Mouse (Mus musculus) layer of hippocampus, adult 9-10 months (tissue): Measurements from ENCODE around the gene Oas1e.

ENCODE experiments used
- DNase-seq: peaks from one replicate; pipeline ENCODE4 v3.0.0; 2022; ENCODE audit warnings: low spot score

Gene Oas1e

DNA sequence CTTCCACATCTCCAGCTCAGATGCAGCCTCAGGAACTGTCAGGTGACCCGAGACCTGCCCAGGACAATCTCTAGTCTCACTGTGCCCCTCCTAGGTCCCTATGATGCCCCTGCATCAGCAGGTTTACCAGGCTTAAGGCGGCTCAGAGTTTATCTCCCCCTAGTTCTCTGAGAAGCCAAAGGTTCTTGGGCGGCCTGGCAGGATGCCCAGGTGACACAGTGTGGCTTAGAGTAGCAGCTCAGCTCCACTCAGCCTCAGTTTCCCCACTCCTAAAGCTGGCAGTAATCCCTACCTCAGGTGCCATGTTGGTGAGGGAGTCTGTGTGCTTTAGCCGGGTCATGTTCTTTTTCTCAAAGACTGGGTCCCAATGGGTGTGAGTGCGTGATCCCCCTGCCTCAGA lies 18.5 kb downstream of the Oas1e start:
- DNase-seq = no peak

DNA sequence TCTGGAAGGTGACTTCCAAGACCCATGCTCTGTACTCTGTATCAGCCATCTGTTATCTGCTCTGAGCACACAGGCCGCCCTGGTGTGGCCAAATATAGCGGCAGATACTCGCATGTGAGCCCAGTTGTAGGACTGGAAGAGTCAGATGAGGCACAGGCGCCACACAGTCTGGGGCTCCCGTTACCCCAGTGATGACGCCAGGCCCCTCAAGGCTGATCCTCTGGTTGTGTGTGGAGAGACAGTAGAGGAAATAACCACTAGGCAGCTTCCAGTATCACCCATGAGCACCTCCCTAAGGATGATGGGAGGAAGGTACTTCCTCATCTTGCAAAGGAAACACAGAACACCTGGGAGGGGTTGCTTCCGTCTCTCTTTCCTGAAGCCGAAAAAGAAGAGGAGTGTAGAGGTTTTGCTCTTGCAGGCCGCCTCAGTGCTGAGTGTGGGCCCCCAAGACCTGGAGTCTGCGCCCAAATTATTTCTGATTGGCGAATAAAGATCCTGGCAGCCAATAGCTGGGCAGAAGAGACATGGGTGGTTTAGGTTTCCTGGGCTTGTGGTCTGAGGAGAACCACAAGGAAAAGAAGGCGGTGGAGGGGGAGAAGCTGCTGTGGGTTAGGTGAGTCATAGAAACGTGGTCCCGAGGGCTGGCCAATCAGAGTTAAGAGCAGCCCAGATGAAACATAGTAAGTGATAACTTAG lies 19.9 kb downstream of the Oas1e start:
- no peak for DNase-seq

DNA sequence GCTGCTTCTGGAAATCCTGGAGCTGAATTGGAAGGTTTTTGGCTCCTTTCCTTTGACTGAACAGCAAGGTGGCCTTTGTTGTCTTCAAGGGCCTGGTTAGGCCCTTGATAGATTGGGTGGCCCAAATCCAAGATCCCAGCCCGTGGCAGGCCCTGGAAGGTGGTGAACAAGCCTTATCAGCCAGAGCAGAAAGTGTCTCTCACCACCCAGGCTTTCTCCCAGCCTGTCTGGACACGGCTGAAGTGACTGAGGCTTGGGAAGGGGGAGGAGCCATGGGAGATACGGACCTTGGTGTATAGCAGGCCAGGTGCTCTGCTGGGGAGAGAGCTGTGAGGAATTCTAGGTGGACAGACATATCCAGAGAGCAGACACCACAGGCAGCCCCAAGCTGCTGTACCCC lies 25.9 kb downstream of the Oas1e start:
- DNase-seq = no peak

DNA sequence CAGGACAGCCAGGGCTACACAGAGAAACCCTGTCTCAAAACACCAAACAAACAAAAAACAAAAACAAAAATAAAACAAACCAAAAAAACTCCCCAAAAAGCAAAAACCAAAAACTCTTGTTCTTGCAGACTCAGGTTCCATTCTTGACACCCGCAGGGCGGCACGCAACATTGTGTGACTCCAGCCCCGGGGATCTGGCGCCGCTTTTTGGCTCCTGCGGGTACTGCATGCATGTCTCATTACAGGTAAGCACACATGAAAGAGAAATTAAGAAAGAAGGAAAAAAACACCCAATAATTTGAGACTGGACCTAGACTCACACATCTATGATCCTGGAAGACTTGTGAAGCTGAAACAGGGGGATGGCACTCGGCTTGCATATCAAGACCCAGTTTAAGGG lies 30.3 kb downstream of the Oas1e start:
- DNase-seq = no peak

DNA sequence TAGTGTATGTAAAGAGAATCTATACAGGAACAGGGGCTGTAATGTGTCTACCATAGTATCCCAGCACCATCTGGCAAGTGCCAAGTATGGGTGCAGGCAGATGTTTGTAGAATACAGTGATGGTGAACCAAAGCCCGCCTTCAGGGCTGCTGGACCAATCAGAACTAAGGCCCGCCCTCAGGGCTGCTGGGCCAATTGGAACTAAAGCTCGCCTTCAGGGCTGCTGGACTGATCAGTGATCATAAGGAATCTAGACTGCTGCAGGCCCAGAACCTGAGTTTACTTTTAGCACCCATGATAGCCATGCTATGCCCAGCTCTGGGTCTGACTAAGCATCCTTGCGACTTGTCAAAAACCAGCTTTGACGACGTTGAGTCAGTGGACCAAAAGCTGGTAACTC lies 33.4 kb downstream of the Oas1e start:
- no peak for DNase-seq

DNA sequence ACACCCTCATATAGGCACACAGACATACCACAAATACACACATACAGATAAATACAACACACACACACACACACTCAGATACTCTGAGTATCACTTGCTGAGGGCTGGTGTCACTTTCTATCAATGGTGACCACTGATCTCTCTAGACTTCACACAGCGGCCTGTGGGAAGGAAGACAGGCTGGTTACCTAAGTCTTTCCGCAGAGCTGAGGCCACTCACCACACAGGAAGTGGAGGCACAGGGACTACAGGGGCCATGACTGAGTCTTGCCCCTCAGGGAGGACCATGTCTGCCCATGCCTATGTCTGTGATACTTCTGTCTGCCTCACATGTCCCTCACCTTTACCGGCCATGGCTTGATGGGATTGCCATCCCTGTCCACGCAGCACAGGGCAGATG lies 41.1 kb downstream of the Oas1e start:
- DNase-seq = no peak

DNA sequence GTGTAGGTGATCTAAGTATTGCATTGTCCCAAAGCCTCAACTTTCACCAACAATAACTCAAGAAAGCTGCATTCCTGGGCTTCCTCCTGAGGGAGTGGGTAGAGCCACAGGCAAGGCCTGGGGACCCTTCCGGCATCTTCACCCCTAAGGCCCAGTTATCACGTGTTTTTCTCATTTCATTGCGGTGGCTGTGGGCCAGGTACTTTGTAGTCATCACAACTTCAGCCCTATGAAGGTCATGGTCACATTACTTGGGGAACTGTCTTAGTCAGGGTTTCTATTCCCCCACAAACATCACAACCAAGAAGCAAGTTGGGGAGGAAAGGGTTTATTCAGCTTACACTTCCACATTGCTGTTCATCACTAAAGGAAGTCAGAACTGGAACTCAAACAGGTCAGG lies 42.5 kb downstream of the Oas1e start:
- DNase-seq = no peak

DNA sequence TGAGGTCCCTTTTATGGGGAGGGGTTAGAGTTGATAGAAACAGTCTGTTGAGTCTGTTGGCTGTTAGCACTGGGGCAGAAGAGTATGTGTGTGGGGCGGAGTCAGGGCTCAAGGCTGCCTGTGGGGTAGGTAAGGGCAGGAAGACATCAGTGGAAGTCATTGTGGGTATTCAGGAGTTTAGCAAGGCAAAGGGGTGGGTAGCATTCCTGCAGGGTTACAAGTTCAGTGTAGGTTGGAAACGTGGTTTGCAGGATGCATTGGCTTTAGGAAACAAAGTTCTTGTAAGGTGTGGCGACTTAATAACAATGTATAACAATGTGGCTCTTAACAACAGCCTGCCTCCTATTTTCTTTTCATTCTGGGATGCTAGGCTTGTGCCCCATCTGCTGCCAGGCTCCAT lies 44.1 kb downstream of the Oas1e start:
- DNase-seq = no peak

DNA sequence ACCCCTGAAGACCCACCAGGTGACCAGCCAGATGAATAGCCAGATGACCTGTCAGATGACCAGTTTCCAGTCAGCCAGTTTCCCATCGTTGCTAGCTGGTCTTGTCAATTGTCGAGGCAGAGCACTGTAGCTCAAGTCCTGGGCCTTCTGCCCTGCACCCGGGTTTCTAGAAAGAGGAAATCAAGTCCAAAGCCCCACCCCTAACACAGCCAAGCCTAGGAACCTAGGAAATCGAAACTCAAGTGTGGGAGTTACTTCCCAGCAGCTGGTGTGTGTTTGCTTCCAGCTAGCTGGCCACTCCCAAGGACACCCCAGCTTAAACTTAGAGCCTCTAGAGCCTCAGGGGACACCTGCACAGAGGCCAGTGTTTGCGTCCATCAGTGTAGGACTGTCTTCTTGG lies 45.6 kb downstream of the Oas1e start, which contains the start of gene Oas2:
Gene Oas2 (minus strand): TSS at position 166 of the 400 bp plus-strand sequence.
- no peak for DNase-seq

DNA sequence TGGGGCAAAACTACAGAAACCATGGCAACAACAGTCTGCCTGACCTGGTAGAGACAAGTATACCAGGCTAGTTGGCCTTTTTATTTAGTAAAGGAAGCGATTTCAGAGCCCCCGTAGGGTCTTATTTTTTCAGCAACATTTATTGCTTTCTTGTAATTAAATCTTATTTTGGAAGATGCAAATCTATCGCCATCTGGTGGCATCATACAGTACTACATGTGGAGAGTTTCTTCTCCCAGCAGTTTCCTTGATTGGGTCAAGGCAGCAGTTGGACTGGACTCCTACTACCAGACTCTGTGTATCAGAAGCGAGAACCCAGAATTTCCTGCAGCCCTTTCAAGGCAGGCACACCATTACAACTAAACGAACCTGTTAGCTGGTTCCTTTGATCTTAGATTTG lies 48.9 kb downstream of the Oas1e start:
- peak; percentile 65 for DNase-seq

DNA sequence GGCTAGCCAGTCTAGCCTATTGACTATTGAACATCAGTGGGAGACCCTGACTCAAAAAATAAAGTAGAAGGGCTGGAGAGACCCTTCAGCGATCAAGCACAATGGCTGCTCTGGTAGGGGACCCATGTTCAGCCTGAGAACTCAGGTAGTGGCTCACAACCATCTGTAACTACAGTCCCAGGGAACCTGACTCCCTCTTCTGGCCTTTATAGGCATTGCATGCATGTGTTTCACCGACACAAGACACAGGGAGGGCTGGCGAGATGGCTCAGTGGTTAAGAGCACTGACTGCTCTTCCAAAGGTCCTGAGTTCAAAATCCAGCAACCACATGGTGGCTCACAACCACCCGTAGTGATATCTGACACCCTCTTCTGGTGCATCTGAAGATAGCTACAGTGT lies 53.2 kb downstream of the Oas1e start:
- DNase-seq = peak; percentile 24
